Mouse (Mus musculus) myocyte (in vitro differentiated cells): ENCODE data around the gene Pdia3.

Experiments used
- POLR2A ChIP-seq: IDR thresholded peaks from one replicate; pipeline ENCODE4 v1.6.1; 2011; ENCODE audit warnings: low read depth, mild to moderate bottlenecking, control low read depth, moderate library complexity; ENCODE audit not compliant: insufficient read length
- POLR2AphosphoS2 ChIP-seq: IDR thresholded peaks from one replicate; pipeline ENCODE4 v1.6.1; 2011; ENCODE audit warnings: low read depth, control low read depth; ENCODE audit not compliant: insufficient read length
- REST ChIP-seq: IDR thresholded peaks from one replicate; pipeline ENCODE4 v1.6.1; 2011; ENCODE audit warnings: mild to moderate bottlenecking, control low read depth, moderate library complexity; ENCODE audit not compliant: insufficient read depth, insufficient read length
- SRF ChIP-seq: IDR thresholded peaks from one replicate; pipeline ENCODE4 v1.6.1; 2011; ENCODE audit warnings: low read depth; ENCODE audit not compliant: control insufficient read depth, insufficient read length
- USF1 ChIP-seq: IDR thresholded peaks from one replicate; pipeline ENCODE4 v1.6.1; 2011; ENCODE audit warnings: low read depth, mild to moderate bottlenecking, control low read depth, moderate library complexity

DNA sequence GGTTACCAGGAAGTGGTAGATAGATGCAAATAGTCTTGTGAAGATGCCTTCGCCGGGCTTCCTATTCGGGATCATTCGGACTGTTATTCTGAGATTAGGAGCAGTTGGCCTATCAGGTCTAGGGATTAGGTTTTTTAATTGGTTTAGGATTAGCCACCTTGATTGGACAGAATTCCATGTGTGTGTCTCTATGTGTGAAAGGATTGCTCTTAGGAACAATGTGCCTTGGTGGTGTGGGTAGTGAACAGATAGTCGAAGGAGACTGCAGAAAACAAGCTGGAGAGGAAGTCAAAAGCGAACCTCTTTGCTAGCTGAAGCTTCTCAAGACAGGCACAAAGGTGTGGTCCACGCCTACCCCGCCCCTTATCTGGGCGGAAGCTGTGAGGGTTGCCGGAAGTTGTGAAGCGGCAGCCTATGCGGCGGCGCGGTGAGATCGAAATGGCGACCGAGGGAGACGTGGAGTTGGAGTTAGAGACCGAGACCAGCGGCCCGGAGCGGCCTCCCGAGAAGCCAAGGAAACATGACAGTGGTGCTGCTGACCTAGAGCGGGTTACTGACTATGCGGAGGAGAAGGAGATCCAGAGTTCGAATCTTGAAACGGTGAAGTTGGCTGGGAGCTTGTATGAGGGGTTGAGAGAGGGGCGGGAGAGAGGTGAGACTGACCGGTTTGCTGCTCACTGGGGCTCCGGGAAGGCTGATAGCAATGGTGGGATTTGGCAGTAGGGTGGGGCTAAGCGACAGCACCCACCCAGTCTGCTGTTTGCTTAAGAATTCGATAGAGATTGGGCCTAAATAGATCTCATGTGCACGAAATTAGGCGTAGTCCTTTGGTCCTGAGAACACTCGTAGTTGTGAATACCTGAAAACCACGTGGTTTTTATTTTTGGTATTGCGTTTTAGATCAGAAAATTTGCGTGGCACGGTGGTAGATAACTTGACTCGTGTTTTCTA is 43.4 kb downstream of the Pdia3 start, which contains the start of gene Serinc4:
- TF ChIP-seq USF1 (no peak), POLR2AphosphoS2 (peak; percentile 92), SRF (no peak), POLR2A (peak; percentile 80), REST (no peak)
